Mouse (Mus musculus) right cerebral cortex, postnatal 4 days (tissue): ENCODE data around the gene C130074G19Rik.
A peak's percentile ranks its signal among the peaks of the same experiment; 100 is the strongest.

Source experiments
- DNase-seq: peaks from one replicate; pipeline ENCODE4 v3.0.0-alpha.2; 2022

Gene C130074G19Rik

DNA sequence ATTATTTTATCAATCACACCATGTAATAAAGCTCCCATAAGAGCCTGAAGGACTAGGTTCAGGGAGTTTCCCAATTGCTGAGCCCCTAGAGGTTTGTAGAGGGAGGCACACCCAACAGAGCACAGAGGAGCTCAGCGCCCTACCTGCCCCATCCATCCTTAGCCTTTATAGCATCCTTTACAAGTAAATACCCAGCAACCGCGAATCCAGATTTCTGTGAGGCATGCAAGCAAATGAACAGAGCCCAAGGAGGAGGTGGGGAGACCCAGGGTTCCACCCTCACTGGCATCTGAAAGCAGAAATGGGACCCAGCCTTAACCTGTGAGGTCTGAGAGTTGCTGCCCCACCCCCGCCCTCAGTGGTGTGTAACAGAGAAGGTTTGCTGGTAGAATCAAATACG, 46.7 kb downstream of the C130074G19Rik start:
- DNase-seq, result no peak

GRCm38 (mm10) chr1:184833499-184833898, 49.5 kb downstream of the C130074G19Rik start:
- no peak for DNase-seq

GRCm38 (mm10) chr1:184832211-184832610, 50.8 kb downstream of the C130074G19Rik start:
- no peak for DNase-seq

GRCm38 (mm10) chr1:184829897-184830296, 53.1 kb downstream of the C130074G19Rik start:
- no peak for DNase-seq

DNA sequence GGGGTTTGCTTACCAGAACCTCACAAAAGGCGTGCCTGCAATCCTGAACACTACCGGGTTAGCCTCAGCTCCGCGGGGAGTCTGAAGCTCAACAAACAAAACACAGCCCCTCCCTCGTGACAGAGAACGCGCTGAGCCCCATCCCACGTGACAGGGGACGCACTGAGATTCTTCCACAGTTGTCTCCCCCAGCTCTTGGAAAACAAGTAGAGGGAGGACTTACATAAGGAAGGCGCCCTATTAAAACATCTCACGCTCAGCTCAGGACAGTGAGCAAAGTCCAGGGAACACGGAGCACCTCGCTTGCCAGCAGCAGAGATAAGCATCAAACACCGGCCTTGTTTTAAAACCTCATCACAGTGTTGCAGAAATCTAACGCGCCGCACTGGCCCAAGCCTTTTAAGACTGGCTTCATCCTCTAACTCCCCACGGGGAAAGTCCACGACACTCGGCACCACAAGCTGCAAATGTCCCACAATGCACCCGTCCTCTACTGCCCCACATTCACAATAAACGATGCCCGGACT, 55.8 kb downstream of the C130074G19Rik start:
- no peak for DNase-seq

DNA sequence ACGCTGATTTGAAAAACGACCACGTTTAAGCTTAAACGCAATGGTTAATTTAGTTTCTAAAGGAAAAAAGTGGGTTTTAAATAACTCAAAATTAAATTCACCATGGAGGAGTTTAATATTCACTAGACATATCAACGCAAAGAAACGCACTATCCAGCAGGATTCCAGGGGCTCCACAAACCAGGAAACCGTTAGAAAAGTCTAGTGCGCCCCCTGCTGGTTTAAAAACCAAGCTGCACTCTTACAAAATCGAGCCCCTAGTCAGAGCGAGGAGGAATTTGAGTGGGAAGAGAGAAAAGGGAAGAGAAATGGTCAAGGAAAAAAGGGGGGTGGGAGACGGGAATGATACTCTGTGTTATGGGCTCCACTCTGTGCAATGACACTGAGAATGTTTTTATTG, 57.9 kb downstream of the C130074G19Rik start:
- DNase-seq, result peak; percentile 67

- peak; percentile 96 for DNase-seq
Observed at GRCm38 (mm10) chr1:184824439-184824851, 58.6 kb downstream of the C130074G19Rik start.

DNA sequence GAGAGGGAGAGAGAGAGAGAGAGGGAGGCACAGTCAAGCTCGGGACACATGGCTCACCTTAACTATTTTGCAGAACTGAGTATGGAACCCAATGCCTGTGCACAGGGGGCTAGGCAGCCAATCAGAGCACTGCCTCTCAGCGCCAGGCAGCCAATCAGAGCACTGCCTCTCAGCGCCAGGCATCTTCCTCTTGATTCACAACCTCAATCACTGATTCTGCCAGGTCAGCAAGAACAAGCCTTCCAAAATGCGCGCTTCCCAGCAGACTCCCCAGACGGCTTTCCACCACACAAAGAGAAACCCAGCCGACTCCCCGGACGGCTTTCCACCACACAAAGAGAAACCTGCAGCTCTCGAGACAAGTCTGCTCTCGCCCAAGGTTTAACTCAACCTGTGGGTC, 60.3 kb downstream of the C130074G19Rik start:
- DNase-seq, result peak; percentile 52
